Mouse (Mus musculus) ES-Bruce4 (cell line): ENCODE results near the gene Thnsl2. TPM values are rescaled to one million over a fixed set of nuclear protein-coding genes. Genes with fewer than 3 reads are reported as not detected.

Source experiments
- H3K27ac ChIP-seq: 2 replicates; pipeline ENCODE4 v1.5.1; 2012; ENCODE audit warnings: low read length, inconsistent platforms; ENCODE audit not compliant: insufficient read depth
- H3K27me3 ChIP-seq: 2 replicates; pipeline ENCODE4 v1.6.1; 2012; ENCODE audit warnings: mild to moderate bottlenecking, low read length, inconsistent platforms; ENCODE audit not compliant: control insufficient read depth, poor library complexity, insufficient read depth, severe bottlenecking
- H3K36me3 ChIP-seq: 2 replicates; pipeline ENCODE4 v1.6.1; 2012; ENCODE audit warnings: inconsistent platforms, mild to moderate bottlenecking, low read length, moderate library complexity; ENCODE audit not compliant: control insufficient read depth, poor library complexity, insufficient read depth, severe bottlenecking
- H3K4me1 ChIP-seq: one replicate; pipeline ENCODE4 v1.8.1; 2011; ENCODE audit warnings: low read length; ENCODE audit not compliant: control insufficient read depth, insufficient read depth
- H3K4me3 ChIP-seq: 2 replicates; pipeline ENCODE4 v1.5.1; 2011; ENCODE audit warnings: low read depth, mild to moderate bottlenecking, low read length
- H3K9ac ChIP-seq: 2 replicates; pipeline ENCODE4 v1.6.1; 2012; ENCODE audit warnings: low read depth, mild to moderate bottlenecking, inconsistent platforms; ENCODE audit not compliant: poor library complexity, severe bottlenecking
- H3K9me3 ChIP-seq: replicated peaks from 2 replicates; pipeline ENCODE4 v1.6.1; 2012; ENCODE audit warnings: mild to moderate bottlenecking, low read length, inconsistent platforms; ENCODE audit not compliant: control insufficient read depth, poor library complexity, insufficient read depth, severe bottlenecking
- CTCF ChIP-seq: IDR thresholded peaks from one replicate; pipeline ENCODE4 v1.8.1; 2011; ENCODE audit warnings: low read depth, low read length
- EP300 ChIP-seq: IDR thresholded peaks from 2 replicates; pipeline ENCODE4 v1.6.1; 2011; ENCODE audit warnings: low read depth, low read length; ENCODE audit not compliant: insufficient read depth
- POLR2A ChIP-seq: IDR thresholded peaks from one replicate; pipeline ENCODE4 v1.8.1; 2011; ENCODE audit warnings: low read length; ENCODE audit not compliant: insufficient read depth
- polyA plus RNA-seq: library from polyadenylated mRNA; stranded (reverse); fragments of >200 nt; gene quantifications from 2 replicates; pipeline ENCODE4 v1.2.4, GENCODE M21; 2011; ENCODE audit warnings: low read depth; ENCODE audit not compliant: missing spikeins, insufficient read depth, insufficient read length

Thnsl2 gene
- polyA plus RNA-seq, 1 experiment = 4.0 TPM

- H3K4me1 ChIP-seq = peaks cover 2% of the 10 kb centered on the region
- no peak overlapping the region for H3K4me3 ChIP-seq
- H3K27ac ChIP-seq = no peak overlapping the region
- H3K9ac ChIP-seq = no peak overlapping the region
- no peaks in the 10 kb centered on the region for H3K9me3 ChIP-seq
- H3K27me3 ChIP-seq = no peaks in the 10 kb centered on the region
- no peaks in the 10 kb centered on the region for H3K36me3 ChIP-seq
- no peak for TF ChIP-seq POLR2A
- TF ChIP-seq CTCF = no peak
- no peak for TF ChIP-seq EP300
Observed at GRCm38 (mm10) chr6:71094693-71095092, 49.5 kb downstream of the Thnsl2 start.

DNA sequence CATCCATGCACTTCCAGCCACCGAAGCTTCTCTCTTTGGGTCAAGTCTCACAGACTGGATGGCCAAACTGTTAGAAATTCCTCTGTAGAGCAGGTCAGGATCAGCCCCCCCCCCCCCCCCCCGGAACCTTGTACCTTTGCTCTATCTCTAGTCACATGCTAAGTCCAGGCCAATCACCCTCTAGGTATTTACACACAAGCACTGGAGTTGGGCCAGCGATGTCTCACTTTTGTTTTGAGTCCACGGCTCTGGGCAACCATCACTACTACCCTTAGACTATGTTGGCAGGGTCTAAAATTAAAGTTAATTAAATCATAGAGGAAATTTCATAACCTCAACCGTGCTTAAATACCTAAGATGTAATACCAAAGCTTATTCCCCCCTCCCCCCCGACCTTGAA is 50.6 kb downstream of the Thnsl2 start:
- Histone ChIP-seq H3K9ac (no peak overlapping the region), H3K9me3 (no peaks in the 10 kb centered on the region), H3K27me3 (no peaks in the 10 kb centered on the region), H3K4me3 (no peak overlapping the region), H3K36me3 (no peaks in the 10 kb centered on the region), H3K4me1 (peaks cover 2% of the 10 kb centered on the region), H3K27ac (no peak overlapping the region)
- no peak for TF ChIP-seq CTCF

DNA sequence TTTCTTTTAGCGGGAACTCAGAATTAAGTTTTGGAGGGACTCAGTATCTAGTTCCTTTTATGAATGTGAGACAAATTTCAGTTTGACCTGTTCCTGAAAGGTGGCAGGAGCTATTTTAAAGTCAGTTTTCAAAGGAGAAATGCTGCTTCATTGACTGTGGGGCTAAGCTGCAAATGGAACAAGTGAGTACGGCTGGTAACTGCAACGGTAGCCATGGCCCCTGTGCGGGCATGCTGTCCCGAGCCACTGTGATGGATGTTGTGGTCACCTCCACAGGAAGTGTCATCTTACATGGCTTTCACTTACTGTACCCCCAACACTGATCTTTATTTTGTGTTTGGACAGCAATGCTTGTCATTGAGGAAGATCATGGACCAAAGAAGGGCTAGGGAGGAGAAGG is 53.8 kb downstream of the Thnsl2 start:
- no peak overlapping the region for H3K4me3 ChIP-seq
- TF ChIP-seq POLR2A (no peak), EP300 (no peak), CTCF (no peak)

DNA sequence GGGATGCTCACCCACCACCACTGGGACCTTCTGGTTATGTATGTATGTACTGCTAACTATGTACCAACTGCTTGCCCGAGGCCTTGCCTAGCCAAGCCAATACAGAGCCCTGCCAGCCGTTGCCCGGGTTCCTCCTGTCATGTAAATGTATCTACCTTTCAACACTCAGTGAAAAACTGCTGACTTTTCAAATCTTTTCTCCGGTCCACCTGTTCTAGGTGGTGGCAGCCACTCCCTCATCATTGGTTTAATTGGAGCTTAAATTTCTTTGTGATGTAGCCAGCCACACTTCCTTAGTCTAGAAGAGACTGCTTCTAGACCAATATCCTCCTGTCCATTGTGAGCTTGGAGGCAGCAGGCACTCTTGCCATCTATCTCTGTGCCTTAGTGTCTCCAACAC is 54.5 kb downstream of the Thnsl2 start:
- TF ChIP-seq CTCF = no peak
- no peak for TF ChIP-seq POLR2A
- no peak for TF ChIP-seq EP300
- Histone ChIP-seq H3K4me1 (no peaks in the 10 kb centered on the region), H3K9ac (no peak overlapping the region), H3K27ac (no peak overlapping the region), H3K4me3 (no peak overlapping the region), H3K36me3 (no peaks in the 10 kb centered on the region), H3K9me3 (no peaks in the 10 kb centered on the region), H3K27me3 (no peaks in the 10 kb centered on the region)

More for the DNA sequence above, 53.8 kb downstream of the Thnsl2 start:
- Histone ChIP-seq H3K9me3 (no peaks in the 10 kb centered on the region), H3K36me3 (no peaks in the 10 kb centered on the region), H3K27ac (no peak overlapping the region), H3K27me3 (no peaks in the 10 kb centered on the region), H3K4me1 (peaks cover under 1% of the 10 kb centered on the region), H3K9ac (no peak overlapping the region)

DNA sequence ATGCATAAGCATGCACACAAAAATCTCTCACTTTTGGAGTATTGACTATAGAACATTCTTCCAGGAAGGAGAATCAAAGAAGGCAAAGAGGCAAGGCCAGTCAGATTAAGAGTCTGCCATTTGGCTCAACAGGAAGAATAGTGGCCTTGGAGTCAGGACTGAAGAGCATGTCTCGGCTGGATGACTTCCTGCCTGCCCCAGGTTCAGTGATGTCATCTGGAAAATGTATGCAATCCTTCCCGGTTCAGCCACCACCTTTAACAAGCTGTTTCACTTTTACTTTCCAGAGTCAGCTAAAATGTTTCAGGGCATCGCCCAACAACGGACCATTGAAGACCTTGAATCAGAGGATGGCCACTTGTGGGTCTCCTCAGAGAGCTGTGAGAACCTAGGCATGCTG is 55.2 kb downstream of the Thnsl2 start:
- Histone ChIP-seq H3K27ac (no peak overlapping the region), H3K4me3 (no peak overlapping the region)

GRCm38 (mm10) chr6:71083441-71083840 is 60.8 kb downstream of the Thnsl2 start:
- TF ChIP-seq EP300 (no peak), CTCF (no peak), POLR2A (no peak)

More for the DNA sequence above, 55.2 kb downstream of the Thnsl2 start:
- Histone ChIP-seq H3K36me3 (no peaks in the 10 kb centered on the region), H3K9ac (no peak overlapping the region), H3K27me3 (no peaks in the 10 kb centered on the region), H3K9me3 (no peaks in the 10 kb centered on the region), H3K4me1 (no peaks in the 10 kb centered on the region)
- TF ChIP-seq POLR2A (no peak), EP300 (no peak), CTCF (no peak)

More at GRCm38 (mm10) chr6:71083441-71083840, 60.8 kb downstream of the Thnsl2 start:
- Histone ChIP-seq H3K27ac (no peak overlapping the region), H3K9ac (no peak overlapping the region), H3K4me1 (no peaks in the 10 kb centered on the region), H3K27me3 (no peaks in the 10 kb centered on the region), H3K4me3 (no peak overlapping the region), H3K9me3 (no peaks in the 10 kb centered on the region), H3K36me3 (no peaks in the 10 kb centered on the region)
